Mouse (Mus musculus) testis, adult 2 months (tissue): ENCODE measurements around the gene Krtap4-9.

ENCODE experiments used
- CTCF ChIP-seq: fragments of 200-500 bp; IDR thresholded peaks from 2 replicates; pipeline ENCODE4 v1.5.1; 2012; ENCODE audit warnings: low read depth, mild to moderate bottlenecking, inconsistent platforms, low read length, moderate library complexity; ENCODE audit not compliant: control insufficient read depth, insufficient read depth, insufficient replicate concordance
- POLR2A ChIP-seq: fragments of 200-500 bp; IDR thresholded peaks from 2 replicates; pipeline ENCODE4 v1.6.1; 2012; ENCODE audit warnings: low read depth, mild to moderate bottlenecking, inconsistent platforms, low read length, moderate library complexity; ENCODE audit not compliant: control insufficient read depth

GRCm38 (mm10) chr11:99768410-99768809, 16.6 kb upstream of the Krtap4-9 start:
- TF ChIP-seq POLR2A (no peak), CTCF (no peak)
